Mouse (Mus musculus): ENCODE measurements around the gene Mnd1.

- TF ChIP-seq POLR2A (IDR thresholded peaks at IDR 0.05; ENCODE audit: control insufficient read depth, low read depth, low read length) (no peak), CTCF (IDR thresholded peaks at IDR 0.05; ENCODE audit: control insufficient read depth, insufficient read depth, insufficient replicate concordance, low read depth, low read length) (no peak)
Observed at GRCm38 (mm10) chr3:84193881-84194280, 38.3 kb upstream of the Mnd1 start.

Data from testis, adult 2 months (tissue).